Mouse (Mus musculus): Measurements from ENCODE around the gene Gm21830.
"Not testable (repeated sequence)": the region's sequence is repeated elsewhere in the genome, so short reads cannot be mapped to it uniquely, and the experiment has no call there.

Gene Gm21830

GRCm38 (mm10) chr2:67413425-67413824, at the start of gene Gm21830:
Gene Gm21830, plus strand, starts transcription at chr2:67413725.
- not testable (repeated sequence) for DNase-seq (ENCODE audit: low spot score in 2 of 2)

DNA sequence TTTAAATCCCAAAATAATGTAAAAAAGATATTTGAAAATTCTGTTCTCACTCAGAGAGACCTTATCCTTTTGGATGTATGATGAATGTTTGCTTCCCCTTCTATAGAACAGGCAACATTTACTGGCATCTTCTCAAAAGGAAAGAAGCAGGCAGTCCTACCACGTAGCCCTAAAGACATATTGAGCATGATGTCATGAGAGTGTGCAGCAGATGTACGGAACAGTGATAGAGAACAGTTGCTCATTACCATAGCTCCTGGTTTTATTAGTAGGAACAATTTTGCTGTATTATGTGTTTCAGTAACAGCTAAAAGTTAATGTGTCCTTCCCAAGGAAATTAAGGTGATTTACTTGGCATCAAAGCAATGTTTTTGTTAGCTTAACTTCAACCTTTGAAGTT, 49.0 kb upstream of the Gm21830 start:
- DNase-seq (ENCODE audit: low spot score in 2 of 2): no peak

GRCm38 (mm10) chr2:67378504-67378903, 35.0 kb upstream of the Gm21830 start:
- no peak for DNase-seq (ENCODE audit: low spot score in 2 of 2)

GRCm38 (mm10) chr2:67420853-67421252, 7.3 kb downstream of the Gm21830 start:
- DNase-seq (ENCODE audit: low spot score in 2 of 2): no peak

DNA sequence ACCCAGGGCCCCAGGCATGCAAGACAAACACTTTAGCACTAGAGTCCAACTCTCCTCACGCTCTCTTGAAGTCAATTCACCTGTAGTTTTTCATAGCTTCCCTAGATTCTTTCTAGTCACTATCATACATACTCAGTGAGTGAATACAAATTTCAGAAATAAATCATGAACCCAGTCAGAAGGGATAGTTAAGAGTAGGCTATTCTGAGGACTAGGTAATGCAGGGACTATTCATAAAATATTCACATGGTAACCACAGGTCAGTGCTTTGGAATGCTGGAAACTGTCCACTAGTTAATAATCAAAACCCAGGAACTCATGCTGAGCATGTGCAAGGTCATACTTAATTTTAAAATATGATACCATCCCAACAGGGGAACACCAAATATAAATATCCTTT, 9.3 kb downstream of the Gm21830 start:
- no peak for DNase-seq (ENCODE audit: low spot score in 2 of 2)

DNA sequence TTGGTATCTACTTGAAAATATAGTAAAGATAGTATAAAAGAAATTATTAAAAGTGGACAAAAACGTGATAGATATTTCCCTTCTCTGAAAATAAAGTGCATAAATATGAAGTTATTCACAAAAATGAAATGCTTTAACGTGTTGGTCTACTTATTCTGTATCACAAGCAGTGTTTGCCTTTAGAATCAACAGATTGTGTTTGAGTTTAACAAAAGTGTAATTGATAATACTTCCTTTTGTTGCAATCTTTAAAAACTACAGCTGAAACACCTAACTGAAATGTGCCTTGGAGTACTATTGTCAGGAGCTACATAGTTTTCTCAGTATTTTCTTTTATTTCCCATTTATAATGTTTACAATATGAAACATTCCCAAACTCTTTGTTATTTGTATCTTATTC, 19.6 kb downstream of the Gm21830 start, which contains the start of gene Gm26727:
Gene Gm26727 (minus strand): TSS at position 101 of the 400 bp plus-strand sequence.
- no peak for DNase-seq (ENCODE audit: low spot score in 2 of 2)

- no peak for DNase-seq (ENCODE audit: low spot score in 2 of 2)
Measured at GRCm38 (mm10) chr2:67438309-67438708, 24.8 kb downstream of the Gm21830 start.

GRCm38 (mm10) chr2:67445780-67446179, 32.3 kb downstream of the Gm21830 start, which contains the start of gene Xirp2:
Gene Xirp2, plus strand, starts transcription at chr2:67446002.
- no peak for DNase-seq (ENCODE audit: low spot score in 2 of 2)

GRCm38 (mm10) chr2:67446772-67447171, 33.2 kb downstream of the Gm21830 start:
- peak in 1 of 2 experiments; percentile 3 for DNase-seq (ENCODE audit: low spot score in 2 of 2)

GRCm38 (mm10) chr2:67447206-67447605, 33.7 kb downstream of the Gm21830 start:
- peak in 1 of 2 experiments; percentile 31 for DNase-seq (ENCODE audit: low spot score in 2 of 2)

DNA sequence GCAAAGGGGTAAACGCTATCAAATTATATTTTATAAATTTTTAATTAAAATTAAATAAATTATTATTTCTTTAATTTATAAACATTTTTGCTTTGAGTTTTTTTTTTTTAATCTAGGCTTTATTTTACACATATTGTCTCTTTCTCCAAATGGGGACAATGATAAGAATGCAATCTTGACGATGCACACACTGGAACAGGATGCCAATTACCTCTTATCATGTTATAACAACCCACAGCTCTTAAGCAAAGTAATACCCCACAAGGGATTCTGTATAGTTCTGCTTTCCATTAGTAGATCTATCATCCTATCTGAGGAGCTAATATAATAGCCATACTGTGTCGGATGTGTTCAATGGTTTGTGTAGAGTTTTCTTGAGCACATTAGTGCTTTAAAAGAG, 47.3 kb downstream of the Gm21830 start:
- DNase-seq (ENCODE audit: low spot score in 2 of 2): no peak

DNA sequence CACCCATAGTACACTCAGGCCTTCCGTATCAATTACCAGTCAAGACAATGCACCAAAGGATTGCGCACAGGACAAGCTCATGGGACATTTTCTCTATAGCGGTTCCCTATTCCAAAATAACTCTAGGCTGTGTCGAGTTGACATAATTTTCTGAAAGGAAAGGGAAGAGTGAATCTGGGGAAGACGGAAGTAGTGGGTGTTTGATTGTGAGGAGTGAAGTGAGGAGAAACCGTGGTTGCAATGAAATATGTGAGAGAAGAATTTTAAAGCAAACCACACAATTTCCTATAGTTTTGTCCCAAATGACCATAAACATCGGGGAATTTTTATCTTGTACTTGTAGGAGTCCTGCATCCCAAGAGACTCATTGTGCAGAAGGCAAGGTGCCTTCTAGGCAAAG, 53.5 kb downstream of the Gm21830 start:
- DNase-seq (ENCODE audit: low spot score in 2 of 2): no peak

GRCm38 (mm10) chr2:67470030-67470429, 56.5 kb downstream of the Gm21830 start:
- not testable (repeated sequence) for DNase-seq (ENCODE audit: low spot score in 2 of 2)

DNA sequence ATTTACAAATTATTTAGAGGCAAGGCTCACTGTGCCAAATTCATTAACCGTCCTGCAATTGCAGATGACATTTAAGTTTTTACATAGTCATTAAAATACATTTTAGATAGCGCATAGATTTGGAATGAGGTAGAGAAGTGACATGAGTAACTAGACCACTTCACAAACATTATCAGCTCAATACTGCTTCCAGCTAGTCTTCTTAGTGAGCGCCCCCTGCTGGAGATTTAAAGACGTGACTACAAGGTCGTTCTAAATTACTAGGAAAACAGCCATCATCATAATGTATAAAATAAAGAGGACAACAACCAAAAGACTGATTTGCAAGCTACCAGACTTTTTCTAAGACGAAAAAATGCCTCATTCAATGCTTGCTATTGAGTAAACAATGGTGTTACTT, 64.2 kb downstream of the Gm21830 start:
- DNase-seq (ENCODE audit: low spot score in 2 of 2): peak in 1 of 2 experiments; percentile 45

- DNase-seq (ENCODE audit: low spot score in 2 of 2): no peak
Measured at GRCm38 (mm10) chr2:67481051-67481450, 67.5 kb downstream of the Gm21830 start.
